Mouse (Mus musculus) megakaryocyte-erythroid progenitor cell, adult 5-6 weeks (primary cell): Measurements from ENCODE around the gene Rreb1. TPM values are rescaled to one million over a fixed set of nuclear protein-coding genes. Genes with fewer than 3 reads are reported as not detected.

ENCODE experiments used
- ATAC-seq: replicated peaks from 2 replicates; pipeline ENCODE4 v1.8.0; 2016; ENCODE audit warnings: mild to moderate bottlenecking, inconsistent platforms; ENCODE audit not compliant: severe bottlenecking, poor library complexity, low FRiP score, low TSS enrichment
- total RNA-seq, 2 experiments: library from RNA; stranded (forward) in 1 of 2; stranded (reverse) in 1 of 2; fragments of 200-1000, 215-1000 nt in 1 of 2; fragments of >200 nt in 1 of 2; fragmentation: Nextera tagmentation in 1 of 2; gene quantifications; 2 replicates each; pipeline ENCODE4 v1.2.3; 2014 to 2017

Gene Rreb1
- total RNA-seq, 2 experiments from 2014 or later, result 43.6 to 94.3 TPM

DNA sequence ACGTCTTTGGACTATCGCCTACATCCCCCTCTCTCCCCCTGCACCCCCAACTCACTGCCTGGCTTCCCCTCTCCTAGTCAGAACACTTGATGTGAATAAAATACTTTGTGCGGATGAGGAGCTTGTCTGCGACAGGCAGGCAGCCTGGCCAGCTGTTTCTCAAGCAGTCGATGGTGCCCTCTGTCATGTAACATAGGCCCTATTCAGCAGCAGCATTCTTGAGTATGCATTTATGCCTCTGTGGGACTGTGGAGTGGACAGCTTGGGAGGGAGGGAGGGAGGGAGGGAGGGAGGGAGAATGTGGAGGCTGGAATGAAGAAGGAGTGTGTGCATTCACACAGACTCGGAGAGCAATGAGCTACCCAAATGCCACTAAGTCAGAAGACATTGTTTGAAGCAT is 84.3 kb downstream of the Rreb1 start:
- ATAC-seq, result no peak

DNA sequence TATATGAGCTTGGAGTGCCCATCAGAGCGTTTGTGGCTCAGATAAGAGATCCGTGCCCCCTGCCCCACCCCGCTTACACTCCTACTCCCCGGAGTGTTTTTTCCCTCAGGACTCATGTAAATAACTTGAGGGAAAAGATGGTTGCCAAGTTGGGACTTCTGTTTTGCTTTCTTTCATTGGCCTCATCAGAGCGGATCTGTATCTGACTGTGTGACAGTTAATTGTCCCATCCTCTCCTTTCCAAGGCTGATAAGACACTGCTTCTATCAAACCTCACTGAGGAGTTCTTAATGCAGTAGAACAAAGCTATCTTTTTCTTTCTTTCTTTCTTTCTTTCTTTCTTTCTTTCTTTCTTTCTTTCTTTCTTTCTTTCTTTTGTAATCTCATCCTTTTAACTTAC is 85.4 kb downstream of the Rreb1 start:
- no peak for ATAC-seq

DNA sequence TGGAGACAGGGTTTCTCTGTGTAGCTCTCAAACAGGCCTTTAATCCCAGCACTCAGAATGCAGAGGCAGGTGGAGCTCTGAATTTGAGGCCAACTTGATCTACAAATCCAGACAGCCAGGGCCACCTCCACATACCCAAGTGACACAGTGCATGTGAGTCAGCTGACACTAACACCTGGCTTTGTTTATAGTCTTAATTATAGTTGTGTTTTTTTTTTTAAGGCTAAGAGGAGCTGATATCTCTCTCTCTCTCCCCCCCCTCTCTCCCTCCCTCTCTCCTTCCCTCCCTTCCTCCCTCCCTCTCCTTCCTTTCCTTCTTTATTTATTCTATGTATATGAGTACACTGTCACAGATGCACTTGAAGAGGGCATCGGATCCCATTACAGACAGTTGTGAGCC is 86.5 kb downstream of the Rreb1 start:
- ATAC-seq, result no peak

DNA sequence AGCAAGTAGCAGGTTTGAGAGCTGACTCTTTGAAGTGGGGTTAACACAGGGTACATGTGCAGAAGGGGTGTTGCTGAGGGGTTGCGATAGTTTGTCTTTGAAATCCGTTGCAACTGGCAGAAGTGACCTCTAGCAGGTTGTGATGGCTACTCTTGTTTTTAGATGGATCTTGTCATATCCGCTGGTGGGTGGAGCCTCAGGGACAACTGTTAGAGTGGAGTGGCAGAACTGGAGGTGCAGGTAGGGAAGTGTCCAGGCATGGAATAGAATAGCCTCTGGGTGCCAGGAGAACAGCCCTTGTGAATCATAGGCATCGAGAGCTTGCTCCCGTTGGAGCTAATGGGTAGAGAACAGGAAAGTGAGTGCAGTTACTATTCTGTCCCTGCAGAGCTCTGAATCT is 88.1 kb downstream of the Rreb1 start:
- ATAC-seq, result no peak

DNA sequence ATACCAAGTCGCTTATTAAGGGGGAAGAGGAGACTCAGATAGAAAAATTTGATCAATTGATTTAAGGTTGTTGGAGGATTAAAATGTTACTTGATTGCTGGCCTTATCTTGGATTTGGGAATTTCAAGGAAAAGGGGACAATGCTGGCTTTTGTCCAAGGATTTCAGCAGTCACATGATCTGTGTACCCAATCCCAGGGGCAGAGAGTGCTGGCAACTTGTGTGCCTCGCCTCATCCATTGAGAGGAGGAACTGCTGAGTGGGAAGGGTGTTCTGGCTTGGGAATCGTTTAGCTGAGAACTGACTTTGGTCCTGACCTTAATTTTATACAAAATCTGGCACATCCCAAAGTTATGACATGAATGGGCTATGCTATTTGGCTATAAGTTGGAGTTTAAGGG is 88.6 kb downstream of the Rreb1 start:
- ATAC-seq, result no peak

DNA sequence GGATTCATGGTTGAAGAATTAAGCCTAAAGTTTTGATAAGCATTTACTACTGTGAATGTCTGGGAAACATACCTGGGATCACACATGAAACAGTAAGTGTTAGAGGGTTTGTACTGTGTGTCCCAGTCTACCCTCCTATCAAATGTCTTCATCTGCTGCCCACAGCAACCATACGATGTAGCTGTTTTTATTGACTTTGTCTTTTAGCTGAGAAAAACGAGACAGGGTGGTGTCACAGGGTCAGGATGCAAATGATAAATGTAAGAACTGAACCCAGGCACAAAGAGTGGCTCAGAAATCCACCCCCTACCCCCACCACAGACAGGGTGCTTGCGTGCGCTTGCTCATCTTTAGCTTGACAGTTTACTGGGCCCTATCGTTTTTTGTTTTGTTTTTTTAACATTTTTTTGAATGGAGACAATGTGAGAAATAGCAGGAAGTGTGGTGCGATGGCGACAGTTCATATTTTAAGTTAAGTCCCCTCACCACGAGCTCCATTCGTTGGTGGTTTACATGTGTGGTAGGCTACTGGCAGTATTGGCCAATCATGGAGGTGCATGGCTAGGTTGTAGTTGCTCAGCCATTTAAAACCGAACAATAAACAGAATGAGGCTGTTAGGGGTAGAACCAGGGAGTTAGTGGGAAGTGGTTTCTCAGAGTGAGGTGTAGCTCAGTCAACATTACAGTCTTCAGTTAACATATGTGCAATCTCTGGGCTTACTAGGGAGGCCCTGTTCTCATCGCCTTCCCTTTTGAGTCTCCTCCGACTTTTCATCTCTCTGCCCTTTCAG is 92.1 kb downstream of the Rreb1 start:
- peak; percentile 53 for ATAC-seq

DNA sequence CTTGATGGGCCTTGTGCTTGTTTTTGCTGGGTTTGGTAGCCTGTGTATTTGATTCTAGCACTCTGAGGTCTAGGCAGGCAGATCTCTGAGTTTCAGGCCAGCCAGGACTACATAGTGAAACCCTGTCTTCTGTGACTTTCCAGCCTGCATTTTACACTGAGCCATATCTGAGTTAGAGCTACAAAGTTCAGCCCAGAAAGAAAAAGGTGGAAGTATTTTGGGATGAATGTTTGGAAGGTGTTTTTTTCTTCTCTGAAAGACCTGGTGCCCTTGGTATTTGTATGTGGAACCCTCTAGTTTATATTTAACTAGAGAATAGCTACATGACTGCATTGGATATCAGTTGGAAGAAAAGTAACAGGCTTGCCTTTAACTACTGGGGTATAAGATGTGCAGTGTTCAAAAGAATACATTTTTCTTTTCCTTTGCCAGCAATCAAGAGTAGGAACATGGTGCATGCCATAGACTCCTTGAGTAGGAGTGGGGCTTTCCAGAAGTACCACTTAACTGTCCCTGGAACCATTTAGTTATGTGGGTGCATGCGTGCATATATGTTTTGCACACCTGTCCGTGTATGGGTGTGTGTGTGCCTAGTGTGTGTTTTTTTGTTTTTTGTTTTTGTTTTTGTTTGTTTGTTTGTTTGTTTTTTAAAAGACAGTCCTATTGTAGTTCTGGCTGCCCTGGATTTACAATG is 94.1 kb downstream of the Rreb1 start:
- no peak for ATAC-seq

DNA sequence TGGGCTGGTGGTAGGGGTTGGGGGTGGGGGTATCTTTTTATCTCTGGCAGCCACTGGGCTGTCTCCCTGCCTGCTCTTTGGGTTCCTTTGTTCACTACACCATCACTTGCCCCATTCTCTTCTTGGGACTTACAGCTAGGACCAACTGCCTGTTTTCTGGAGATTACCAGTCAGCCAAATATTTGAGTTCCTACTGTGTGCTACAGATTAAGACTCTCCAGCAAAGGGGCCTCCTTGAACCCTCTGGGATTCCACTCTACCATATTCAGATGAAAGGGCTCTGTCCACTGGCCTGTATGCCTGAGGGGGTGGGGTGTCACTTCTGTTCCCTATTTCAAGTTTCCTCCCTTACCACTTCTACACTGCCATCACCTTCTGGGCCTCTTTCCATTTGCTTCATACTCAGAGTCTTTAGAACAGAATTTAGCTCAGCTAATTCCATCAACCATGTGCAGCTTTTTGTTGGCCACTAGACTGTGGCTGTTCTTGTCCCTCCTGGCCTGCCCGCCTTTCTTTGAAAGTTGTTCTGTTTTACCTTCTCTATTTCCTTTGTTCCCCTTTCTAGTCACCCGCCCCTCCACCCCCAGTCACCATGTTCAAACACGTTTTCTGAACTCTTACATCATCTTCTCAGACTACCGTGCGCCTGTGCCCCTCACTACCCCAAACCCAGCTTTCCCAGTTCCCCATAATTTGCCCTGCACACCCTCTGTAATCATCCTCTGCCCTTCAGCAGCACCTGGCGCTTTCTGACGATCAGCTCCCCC is 95.1 kb downstream of the Rreb1 start:
- ATAC-seq, result peak; percentile 51

DNA sequence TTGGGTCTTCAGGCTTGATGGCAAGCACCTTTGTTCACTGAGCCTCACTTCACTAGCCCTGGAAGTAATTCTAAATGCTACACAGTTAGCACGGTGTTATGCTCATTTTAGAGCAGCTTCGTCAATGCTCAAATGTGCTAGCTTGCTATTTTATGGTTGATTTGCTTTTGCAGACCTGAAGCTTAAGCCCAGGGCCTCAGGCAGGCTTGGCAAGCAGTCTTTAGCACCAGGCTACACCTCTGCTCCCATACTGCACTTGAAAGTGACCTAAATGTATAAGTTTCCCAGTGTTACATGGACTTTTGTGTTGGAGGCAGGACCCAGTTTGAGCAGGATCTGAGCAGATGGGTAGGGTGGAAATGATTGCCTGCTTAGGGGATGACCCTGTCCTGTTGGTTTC is 97.7 kb downstream of the Rreb1 start:
- ATAC-seq, result no peak

DNA sequence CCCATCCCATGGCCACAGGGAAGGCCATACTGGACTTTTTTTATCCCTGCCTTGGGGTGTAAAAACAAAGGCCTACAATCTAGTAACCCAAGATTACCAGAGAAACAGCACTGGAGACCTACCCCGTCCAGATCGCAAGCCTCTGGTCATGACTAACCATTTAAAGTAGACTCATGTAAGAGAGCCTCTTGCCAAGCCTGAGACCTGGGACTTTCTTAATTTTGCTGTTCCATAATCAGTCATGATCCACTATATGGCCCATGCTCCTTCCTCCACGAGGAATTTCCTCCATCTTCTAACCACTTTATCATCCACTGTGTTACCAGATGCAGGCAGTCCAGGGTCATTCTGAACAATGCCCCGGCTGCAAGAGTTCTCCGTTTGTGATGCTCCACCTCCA is 98.2 kb downstream of the Rreb1 start:
- ATAC-seq, result no peak

DNA sequence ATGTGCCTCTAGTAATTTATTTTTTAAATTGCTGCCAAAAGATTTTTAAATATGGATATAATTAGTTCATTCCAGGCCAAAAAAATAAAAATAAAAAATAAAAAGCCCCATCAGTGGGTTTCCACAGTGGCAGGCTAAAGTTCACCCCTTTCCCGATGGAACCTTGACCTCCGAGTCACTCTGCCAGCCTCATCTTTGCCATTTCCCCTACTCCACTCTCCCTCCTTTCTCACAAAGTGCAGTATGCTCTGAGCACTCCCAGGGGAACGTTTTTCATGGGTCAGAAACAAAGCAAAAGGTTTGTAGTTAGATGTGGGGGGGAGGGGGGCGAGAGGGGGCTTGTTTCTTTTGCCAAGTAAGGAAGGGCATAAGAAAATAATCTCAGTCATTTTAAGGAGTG is 98.6 kb downstream of the Rreb1 start:
- no peak for ATAC-seq

DNA sequence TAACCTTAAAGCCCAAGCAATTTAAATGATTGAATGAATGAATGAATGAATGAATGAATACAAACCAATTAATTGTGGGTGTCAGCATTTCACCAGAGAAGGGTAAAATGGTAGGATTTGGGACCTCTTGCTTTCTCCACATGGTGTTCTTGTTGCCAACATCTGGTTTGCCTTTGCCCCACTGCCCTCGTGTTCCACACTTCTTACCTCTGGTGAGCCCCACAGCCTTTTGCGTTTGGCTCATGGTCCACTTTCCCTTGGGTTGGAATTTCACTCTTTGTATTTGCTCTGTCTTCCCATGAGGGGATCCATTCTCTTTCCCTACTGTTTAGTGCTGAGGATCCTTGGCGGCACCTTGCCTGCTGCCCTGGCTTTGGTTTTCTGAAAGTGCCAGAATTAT is 99.0 kb downstream of the Rreb1 start:
- no peak for ATAC-seq

DNA sequence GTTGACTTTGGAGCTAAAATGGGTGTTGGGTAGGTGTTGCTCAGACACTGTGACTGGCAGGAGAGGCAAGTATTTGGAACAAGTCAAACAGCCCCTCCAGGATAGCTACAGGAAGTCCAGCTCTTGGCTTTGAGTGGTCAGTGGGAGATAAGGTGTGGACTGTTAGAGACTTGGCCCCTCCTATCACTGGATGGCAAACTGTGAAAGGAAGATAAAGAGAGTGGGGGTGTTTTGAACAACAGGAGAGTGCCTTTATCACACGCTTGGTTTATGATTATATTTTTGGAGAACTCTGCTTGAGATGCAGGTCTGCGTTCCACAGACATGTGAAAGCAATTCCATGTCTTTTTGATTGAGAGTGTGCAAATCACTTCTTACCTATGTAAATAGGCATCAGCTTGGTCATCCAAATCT is 100.7 kb downstream of the Rreb1 start:
- ATAC-seq, result peak; percentile 64

DNA sequence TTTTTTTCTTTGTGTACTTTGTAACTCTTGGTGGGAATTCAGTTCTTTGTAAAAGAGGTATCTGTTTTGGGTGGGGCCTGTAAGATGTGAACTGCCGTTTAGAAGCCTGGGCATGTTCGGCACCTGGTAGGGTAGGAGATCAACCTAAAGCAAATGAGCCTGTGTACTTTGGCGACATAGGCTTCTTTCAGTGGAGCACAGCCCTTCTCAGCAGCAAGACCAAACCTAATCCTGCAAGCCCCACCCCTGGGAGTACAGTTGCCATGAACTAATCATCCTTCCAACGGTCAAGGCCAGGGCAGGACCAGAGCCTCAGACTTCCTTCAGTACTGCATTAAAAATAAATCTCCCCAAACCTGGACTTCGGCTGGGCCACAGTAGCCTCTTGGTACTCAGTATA is 101.4 kb downstream of the Rreb1 start:
- ATAC-seq, result 0 out of 2 replicates have a peak, but pooled peaks have one; percentile 12

DNA sequence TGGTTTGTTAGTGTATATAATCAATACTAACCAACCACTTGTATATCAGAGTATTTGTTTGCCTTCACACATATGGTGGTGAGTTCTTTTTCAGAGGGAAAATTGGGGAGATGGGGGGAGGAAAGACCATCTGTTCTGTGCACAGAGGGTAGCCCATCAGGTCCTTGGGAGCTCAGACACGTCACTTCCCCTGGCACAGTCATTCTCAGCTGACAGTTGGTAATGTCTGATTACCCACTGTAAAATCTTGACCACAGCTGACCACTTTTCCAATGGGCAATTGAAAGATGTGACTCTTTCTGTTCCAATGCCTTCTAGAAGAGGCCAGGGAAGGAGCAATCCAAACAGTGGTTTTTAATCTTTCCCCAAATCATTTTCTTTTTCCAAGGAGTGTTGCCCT is 101.8 kb downstream of the Rreb1 start:
- ATAC-seq, result no peak

DNA sequence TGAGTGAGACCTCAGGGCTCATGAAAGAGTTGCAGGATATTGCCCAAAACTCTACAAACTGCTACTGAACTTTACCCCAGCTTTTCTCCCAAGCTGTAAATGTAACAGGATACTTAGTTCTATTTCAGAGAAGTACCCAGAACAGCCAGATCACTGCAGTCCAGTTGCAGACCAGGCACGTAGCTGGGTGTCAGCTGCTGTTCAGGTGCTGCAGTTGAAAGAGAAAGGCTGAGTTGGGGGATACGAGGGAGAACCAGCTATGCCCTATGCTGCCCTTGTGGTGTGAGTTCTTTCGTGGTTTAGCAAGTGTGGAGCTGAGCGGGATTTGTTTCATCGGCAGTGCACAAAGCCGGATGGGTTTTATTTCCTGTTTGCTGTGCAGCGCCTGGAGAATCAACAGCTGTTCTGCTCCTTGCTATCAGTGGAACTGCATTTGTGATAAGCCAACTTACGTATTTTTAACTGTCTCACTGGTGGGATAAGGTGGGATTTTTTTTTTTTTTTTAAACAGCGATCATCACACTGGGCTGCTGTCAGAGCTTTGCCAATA is 102.5 kb downstream of the Rreb1 start:
- peak; percentile 19; the same call in 1 of the 2 replicates for ATAC-seq

DNA sequence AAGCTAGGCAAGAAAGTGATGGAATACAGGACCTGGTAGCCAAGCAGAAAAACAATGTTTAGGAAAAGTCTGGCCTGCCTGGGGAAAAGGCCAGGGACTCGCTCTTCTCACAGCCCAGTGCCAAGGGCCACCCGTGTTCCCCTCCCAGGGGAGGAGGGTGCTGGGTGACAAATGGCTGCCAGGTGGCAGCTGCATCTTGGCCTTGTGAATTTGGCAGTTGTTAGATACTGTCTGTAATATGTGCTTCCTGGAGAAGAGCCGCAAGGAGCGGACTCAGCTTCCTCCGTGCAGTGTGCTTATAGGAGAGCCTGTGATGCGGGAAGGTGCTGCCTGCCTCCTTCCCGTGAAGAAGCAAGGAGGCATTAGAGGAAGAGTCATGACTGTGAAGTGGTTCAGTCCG is 104.3 kb downstream of the Rreb1 start:
- ATAC-seq, result no peak

DNA sequence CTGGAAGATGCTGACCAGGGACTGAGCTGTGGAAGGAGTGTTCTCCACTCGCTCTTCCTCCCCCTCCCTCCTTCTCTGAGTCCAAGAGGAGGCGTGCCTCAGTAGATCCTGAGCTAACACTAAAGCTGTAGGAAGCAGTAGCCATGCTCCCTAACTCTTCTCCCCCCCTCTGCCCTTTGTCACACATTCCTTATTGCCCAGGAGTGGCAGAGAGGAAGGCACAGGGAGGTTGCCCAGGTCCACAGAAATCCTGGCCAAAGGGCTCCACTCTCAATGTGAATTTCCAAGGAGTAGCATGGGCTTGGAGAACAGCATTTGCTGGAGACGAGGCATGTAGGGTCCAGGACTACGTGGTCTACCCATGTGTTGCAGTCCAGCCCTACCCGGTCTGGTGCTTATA is 104.8 kb downstream of the Rreb1 start:
- ATAC-seq, result no peak

DNA sequence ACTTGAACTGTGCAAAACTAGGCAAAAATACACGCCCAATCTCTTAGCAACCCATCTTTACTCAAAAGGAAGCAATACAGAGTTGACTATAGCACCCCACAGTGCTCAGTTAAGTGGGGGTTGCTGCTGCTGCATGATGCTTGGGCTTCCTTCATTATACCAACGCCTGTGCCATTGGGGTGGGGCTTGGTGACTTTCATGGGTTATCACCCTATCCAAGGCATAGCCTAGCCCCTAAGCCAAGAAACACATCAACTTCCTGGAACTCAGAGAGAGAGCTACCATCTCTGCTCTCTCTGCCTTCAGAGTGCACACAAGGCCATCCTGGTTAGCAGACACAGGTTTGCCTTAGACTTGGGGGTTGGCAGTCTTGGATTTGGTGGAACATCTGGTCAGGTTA is 107.2 kb downstream of the Rreb1 start:
- peak; percentile 77 for ATAC-seq

DNA sequence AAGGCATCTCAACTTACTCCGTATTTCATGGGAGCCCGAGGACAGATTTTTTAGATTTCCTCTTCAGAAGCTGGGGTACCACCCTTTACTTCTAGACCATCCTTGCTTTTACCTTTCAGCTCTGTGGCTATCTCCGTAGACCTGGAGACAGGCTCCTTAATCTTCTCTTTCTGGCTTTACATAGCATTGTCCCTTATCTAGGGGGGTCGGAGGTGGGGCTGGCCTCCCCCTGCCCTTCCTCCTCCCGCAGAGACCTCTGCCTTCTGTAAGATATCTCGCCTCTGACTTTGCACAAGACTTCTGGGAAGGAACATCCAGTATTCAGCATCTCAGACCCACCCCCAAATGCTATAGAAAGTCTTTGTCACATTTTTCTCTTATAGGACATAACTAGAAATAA is 107.8 kb downstream of the Rreb1 start:
- ATAC-seq, result peak; percentile 27; the same call in 1 of the 2 replicates
